Mouse (Mus musculus): ENCODE results near the gene Iltifb.
"Not testable (repeated sequence)": the region's sequence is repeated elsewhere in the genome, so short reads cannot be mapped to it uniquely, and the experiment has no call there.

The Iltifb gene

GRCm38 (mm10) chr10:118294938-118295337 is at the start of gene Iltifb:
Iltifb (minus strand) TSS chr10:118295038.
- DNase-seq (ENCODE audit: low read depth, low spot score) = no peak

GRCm38 (mm10) chr10:118343155-118343554 is 48.3 kb upstream of the Iltifb start, which contains the start of gene Gm9046:
Gm9046 (minus strand) TSS chr10:118343255.
- DNase-seq (ENCODE audit: low read depth, low spot score) = not testable (repeated sequence)

DNA sequence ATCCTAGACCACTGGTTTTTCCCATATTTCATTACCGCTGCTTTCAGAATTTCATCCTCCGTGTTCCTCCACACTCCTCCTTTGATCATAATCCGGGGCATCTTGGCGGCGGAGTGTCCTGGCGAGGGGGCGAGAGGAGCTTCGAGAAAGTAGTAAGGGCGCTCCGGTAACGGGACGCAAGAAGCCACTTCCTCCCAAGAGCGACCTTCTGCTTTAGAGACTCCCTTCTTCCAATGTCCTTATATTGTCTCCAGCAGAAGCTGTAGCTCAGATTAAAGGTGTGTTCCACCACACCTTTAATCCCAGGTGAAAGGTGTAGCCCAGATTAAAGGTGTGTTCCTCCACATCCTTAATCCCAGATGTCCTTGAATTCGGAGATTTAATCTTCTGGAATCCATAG is 42.9 kb upstream of the Iltifb start, which contains the start of gene Gm9045:
Gene Gm9045, minus strand, starts transcription at position 101 of the 400 bp plus-strand sequence.
- not testable (repeated sequence) for DNase-seq (ENCODE audit: low read depth, low spot score)

DNA sequence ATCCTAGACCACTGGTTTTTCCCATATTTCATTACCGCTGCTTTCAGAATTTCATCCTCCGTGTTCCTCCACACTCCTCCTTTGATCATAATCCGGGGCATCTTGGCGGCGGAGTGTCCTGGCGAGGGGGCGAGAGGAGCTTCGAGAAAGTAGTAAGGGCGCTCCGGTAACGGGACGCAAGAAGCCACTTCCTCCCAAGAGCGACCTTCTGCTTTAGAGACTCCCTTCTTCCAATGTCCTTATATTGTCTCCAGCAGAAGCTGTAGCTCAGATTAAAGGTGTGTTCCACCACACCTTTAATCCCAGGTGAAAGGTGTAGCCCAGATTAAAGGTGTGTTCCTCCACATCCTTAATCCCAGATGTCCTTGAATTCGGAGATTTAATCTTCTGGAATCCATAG is 37.5 kb upstream of the Iltifb start, which contains the start of gene Gm9044:
Gene Gm9044, minus strand, starts transcription at position 101 of the 400 bp plus-strand sequence.
- not testable (repeated sequence) for DNase-seq (ENCODE audit: low read depth, low spot score)

- not testable (repeated sequence) for DNase-seq (ENCODE audit: low read depth, low spot score)
These were observed 32.0 kb upstream of the Iltifb start, which contains the start of gene Gm9040 for GRCm38 (mm10) chr10:118326869-118327268. Gm9040 (minus strand) TSS chr10:118326969.

GRCm38 (mm10) chr10:118319024-118319423 is 24.2 kb upstream of the Iltifb start:
- no peak for DNase-seq (ENCODE audit: low read depth, low spot score)

DNA sequence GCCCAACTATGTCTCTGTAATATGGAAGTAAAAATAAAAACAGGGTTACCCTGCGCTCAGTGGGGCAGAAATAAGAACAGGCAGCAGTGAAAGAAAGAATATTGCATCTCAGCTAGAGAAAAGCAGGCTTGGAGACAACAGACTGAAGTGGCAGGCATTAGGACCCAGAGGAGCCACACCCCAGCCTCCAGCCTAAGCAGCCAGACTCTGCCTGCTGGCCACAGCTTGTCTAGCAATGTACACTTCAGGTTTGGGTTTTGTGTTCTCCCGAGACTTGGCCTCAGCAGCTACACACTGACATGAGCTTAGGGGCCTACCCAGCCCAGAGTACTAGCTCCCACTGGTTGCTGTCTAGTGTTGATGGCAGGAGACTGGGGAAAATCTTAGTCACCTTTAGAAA is 7.3 kb upstream of the Iltifb start:
- not testable (repeated sequence) for DNase-seq (ENCODE audit: low read depth, low spot score)

DNA sequence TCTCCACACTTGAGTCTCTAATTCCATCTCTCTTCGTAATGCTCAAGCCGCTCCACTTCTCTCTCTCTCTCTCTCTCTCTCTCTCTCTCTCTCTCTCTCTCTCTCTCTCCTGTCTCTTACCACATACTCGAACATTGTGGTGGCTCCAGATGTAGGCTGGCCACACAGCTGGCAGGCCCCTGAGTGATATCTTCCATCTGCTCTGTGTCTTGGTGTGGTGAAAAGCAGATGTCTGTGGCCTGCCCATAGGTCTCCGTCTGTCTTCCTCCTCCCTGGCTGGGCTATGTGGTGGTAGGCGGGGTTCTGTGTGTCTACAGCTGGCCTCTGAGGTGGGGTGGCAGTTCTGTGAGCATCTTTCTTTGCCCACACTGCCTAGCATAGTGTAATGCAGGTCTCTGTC is 11.8 kb downstream of the Iltifb start:
- DNase-seq (ENCODE audit: low read depth, low spot score) = not testable (repeated sequence)

DNA sequence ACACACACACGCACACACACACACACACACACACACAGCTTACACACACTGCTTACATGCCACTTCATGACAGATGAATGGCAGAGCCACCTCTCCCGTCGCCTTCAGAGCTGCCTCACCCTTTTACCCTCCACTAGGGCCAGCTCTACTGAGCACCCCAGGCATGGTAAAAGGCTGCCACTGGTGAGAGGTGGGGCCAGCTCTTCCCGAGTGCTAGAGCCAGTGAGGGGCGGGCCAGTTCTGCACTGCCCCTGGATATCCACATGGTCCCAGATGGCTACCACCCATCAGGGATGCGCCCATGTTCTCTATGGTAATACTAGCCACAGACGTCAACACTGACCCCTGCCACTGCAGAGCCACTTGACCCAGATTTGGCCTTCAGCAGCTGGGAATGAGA is 12.3 kb downstream of the Iltifb start:
- not testable (repeated sequence) for DNase-seq (ENCODE audit: low read depth, low spot score)

- DNase-seq (ENCODE audit: low read depth, low spot score) = not testable (repeated sequence)
These were observed 16.8 kb downstream of the Iltifb start for GRCm38 (mm10) chr10:118278069-118278468.

GRCm38 (mm10) chr10:118271416-118271815 is 23.4 kb downstream of the Iltifb start:
- not testable (repeated sequence) for DNase-seq (ENCODE audit: low read depth, low spot score)

GRCm38 (mm10) chr10:118268812-118269211 is 26.0 kb downstream of the Iltifb start:
- DNase-seq (ENCODE audit: low read depth, low spot score) = not testable (repeated sequence)

GRCm38 (mm10) chr10:118258388-118258787 is 36.5 kb downstream of the Iltifb start, which contains the start of gene Gm32802:
Gm32802 (plus strand) TSS chr10:118258688.
- DNase-seq (ENCODE audit: low read depth, low spot score) = not testable (repeated sequence)

DNA sequence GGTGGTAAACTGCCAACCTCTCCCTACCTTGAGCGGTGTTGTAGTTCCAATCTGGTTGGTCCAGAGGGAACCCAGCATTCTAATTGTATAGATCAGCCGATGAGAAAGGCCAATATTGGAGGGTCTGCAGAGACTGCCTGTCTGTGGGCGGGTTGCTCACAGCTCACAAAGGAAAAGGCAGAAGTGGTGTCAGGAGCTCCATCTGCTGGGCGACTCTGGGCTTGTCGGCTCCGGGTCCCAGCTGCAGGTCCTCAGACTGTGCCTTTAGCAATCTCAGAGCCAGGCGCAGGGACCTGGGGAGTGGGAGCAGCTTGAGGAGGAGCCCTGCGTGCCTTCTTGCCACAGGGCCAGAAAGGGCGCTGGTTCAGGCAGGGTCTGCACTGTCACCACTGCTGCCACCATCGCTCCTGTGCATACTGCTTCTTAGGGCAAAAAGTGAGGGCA is 44.0 kb downstream of the Iltifb start:
- no peak for DNase-seq (ENCODE audit: low read depth, low spot score)

GRCm38 (mm10) chr10:118249006-118249595 is 45.7 kb downstream of the Iltifb start:
- not testable (repeated sequence) for DNase-seq (ENCODE audit: low read depth, low spot score)

DNA sequence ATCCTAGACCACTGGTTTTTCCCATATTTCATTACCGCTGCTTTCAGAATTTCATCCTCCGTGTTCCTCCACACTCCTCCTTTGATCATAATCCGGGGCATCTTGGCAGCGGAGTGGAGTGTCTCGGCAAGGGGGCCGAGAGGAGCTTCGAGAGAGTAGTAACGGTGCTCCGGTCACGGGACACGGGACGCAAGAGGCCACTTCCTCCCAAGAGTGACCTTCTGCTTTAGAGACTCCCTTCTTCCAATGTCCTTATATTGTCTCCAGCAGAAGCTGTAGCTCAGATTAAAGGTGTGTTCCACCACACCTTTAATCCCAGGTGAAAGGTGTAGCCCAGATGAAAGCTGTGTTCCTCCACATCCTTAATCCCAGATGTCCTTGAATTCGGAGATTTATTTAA is 54.2 kb downstream of the Iltifb start, which contains the start of gene Gm32717:
Gene Gm32717, minus strand, starts transcription at position 101 of the 400 bp plus-strand sequence.
- DNase-seq (ENCODE audit: low read depth, low spot score) = not testable (repeated sequence)

Measured in skeletal muscle tissue, adult 2 months (tissue).